Mouse (Mus musculus) brain, adult 2 months (tissue): ENCODE measurements at regions not wholly inside any gene's neighbourhood (a gene's known extent, or its start where the extent isn't known, plus 50 kb on each side); places are given as distances from the start of the nearest gene placed in this dataset.

ENCODE experiments used
- DNase-seq: peaks from one replicate; pipeline ENCODE4 v3.0.0; 2011; ENCODE audit warnings: low read depth, low spot score

DNA sequence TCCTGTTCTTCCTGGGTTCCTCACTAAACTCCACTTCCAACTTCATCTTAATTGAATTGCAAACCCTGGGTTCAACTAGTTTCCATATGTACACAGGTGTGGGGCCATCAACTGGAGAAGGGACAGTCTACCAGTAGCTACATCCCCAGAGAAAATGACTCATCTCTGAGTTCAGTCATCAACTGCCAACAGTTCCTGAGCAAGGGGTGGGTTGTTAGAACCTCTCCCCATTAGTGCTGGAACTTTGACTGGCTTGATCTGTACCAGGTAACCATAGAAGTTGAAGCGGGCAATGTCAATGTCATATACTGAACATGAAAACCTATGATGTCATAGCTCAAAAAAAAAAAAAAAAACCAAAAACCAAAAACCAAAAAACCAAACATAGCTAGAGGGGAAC lies 69.8 kb downstream of the Gm21750 start:
- DNase-seq = no peak

DNA sequence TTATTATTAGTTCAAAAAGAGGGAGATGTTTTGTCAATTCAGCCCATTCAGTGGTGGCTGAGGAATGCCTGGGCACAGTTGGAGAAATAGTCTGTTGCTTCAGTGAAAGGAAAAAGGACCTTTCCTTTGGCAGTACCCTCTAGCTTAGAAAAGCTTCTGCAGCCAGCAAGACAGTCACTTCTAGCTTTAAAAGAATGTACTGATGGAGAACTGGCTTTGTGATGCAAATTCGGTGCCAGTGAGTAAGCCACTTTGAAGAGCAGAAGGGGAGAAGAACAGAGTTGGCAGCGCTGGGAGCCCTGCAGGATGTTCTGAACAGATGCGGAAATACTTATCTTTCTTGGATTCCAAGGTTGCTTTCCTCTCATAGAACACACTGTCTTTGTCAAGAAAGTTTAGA lies 71.1 kb downstream of the Gm21750 start:
- DNase-seq = peak; percentile 86

DNA sequence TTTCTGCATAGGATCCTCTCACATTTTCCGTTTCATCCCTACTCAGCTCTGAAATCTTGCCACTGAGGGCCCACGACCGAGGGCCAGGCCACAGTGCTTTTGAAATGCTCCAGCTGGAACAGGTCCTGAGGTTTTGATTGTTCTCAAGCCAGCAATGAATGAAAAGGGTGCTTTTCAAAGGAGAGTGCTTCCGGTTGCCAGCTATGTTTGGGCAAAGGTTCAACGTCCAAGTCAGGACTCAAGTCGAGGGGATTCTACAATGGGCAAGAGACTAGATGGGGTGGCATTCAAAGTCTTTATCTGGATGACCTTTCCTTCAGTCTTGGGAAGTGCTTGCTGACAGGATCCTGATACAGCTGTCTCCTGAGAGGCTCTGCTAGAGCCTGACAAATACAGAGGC lies 89.8 kb downstream of the Gm21750 start:
- no peak for DNase-seq

DNA sequence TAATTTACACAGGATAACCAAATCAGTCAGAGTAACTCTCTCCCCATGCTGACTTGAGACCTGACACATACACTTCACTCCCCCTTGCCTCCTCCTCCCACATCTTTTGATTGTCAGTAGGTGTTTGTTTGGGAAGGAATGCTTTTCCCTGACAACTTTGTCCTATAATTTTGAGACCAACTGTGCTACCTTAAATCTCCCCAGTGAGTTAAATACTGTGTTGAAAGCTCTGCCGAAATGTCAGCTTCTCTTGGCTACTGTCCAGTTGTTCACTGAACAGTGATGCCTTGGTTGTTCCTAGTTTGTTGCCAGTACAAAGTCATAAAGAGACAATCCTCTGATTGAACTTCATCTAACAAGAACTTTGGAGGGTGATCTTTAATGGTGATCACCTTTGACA lies 99.0 kb downstream of the Gm21750 start:
- DNase-seq = peak; percentile 59

DNA sequence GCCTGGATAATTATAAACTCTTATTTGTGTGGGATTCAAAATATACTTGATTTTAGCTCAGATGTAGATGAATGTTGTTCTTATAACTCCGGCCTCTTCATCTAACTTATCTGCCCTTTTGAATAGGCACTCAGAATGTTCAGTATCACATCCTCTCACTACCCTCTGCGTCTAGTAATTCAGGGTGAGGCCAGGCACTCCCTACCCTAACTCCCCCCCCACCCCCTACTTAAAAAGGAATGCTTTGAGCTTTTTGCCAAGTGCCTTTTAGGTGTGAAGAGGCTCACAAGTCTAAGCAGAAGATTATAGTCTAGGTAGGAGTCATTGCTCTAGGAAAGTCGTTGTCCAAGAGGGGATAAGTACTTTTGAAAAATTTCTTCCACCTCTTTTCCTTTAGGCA lies 111.9 kb downstream of the Gm21750 start:
- no peak for DNase-seq

DNA sequence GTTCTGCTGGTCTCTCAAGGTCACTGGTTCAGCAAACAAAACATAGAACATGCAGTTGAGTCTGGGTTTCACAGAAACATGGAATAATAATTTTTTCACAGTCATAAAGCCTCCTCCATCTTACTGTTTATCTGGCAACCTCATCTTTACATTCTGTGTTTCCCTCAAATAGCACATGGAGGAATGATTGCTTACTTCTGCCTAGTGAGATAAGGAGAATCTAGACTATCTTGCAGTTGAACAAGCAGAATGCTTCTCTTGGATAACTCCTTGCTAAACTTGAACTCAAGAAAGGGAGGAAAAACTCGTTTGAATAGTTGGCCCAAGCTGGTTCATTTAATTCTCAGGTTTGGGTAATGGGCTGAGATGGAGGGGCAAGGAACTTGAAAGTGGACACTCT lies 112.8 kb downstream of the Gm21750 start:
- no peak for DNase-seq

DNA sequence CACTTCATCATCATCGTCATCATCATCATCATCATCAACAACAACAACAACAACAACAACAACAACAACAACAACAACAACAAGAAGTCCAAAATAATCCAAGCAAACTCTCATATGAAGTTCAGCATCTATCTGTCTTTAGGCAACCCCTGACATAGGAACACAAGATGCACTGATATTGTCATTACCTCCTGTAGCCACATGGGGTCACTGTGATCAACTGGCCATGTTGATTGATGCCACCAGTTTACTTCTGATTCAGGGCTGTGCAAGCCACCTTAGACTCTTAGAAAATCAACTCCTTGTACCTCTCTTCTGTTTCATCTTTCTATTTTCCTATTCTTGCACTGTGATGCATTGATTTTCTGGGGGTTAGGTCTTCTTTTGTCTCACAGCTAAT lies 115.0 kb downstream of the Gm21750 start:
- DNase-seq = peak; percentile 76

DNA sequence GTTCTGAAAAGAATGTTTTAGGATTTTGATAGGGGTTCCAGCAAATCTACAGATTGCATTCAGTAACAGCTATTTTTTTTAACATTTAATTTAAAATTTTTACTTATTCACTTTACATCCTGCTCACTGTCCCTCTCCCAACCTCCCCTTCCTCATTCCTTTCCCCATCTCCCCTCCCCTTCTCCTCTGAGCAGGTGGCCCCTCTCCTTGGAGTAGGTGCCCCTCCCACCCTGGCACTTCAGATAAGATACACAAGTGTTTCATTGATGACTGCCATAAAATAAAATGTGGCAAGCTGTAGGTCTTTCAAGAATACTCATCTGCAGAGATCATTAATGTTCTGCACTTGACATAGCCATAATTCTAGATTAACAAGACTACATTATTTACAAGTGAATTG lies 146.1 kb downstream of the Gm21750 start:
- DNase-seq = no peak

DNA sequence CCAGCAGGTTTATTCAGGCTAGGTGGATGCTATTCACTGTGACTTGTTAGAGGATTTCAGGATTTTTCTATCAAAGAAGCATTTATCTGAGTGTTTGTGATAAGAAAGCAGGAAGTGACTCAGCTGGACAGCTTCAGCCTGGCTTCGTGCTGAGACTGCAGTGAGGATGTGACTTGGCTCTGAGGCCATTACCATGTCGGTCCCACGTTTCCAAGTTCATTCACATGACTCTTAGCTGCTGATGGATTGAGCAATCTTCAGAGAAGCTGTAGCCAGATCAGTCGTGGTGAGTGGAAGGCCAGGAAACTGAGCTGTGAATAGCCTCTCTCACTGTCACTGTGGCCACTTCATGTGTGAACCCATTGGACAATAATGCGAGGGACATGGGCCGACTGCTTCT lies 177.9 kb downstream of the Gm21750 start:
- DNase-seq = peak; percentile 25

DNA sequence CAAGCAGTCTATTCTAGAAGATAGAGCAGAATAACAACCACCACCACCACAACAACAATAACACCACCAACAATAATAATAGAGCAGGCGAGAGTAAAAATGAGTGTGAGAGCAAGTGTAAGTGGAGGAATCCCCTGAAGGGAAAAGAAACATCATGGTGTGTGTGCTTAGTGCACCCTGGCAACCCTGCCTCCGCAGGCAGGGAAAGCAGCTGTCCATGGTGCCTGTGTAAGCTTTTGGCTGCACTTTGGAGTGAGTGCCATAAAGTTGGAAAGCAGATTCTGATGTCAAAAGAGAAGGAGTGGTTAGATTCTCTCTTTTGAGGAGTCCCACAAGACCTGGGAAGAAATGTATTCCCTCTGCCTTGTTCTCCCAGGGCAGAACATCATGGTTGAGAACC lies 200.8 kb downstream of the Gm21750 start:
- DNase-seq = no peak

DNA sequence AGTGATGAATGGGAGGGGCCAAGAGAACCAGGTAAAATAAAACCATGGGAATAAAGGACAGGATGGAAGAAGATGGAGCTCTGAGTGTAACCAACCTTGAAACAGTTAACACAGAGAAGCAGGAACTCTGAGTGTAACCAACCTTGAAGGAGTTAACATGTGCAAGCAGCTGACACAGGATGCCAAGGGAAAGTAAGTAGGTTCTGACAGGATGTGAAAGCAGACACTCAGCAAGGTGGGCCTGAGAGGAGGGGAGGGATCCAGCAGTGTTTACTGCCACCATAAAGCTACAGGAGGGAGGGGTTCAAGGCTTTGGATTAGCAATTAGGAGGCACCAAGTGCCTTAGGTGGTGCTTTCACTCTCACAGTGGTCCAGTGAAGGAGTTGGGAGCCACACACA lies 213.3 kb downstream of the Gm21750 start:
- DNase-seq = no peak

DNA sequence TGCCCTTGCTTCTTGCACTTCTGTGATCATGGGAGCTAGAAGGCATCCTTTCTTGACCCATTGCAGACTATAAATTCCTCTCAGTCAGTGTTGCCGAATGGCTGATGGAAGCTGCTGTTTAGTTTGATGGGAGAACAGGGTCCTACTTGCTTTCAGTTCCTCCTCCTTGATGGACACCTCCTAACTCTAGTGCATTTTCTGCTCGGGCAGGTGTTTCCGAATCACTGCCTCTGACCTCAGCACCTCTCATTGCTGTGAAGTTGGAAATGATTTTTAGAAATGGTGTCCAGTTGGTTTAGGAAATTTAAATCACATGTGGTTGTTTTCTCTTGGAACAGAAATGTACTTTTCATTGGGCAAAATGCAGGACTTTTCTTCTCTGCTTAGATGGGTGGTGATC lies 214.9 kb downstream of the Gm21750 start:
- no peak for DNase-seq

DNA sequence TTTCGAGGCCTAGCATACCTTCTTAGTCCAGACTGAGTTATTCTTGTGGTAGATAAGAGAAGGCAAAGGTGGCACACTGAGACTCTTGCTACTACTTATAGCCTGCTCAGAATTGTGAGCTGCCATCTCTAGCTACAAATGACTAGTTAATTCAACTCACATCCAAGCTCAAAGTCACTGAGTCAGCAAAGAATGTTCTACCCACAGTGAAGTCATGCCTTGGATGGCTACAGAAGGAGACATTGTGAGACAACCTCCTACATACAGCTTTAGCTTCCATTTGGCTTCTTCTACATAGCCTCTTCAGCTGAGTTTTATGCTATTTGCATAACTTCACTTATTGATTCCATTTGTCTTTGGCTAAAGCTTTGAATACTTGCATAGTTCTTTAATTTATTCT lies 217.2 kb downstream of the Gm21750 start:
- DNase-seq = peak; percentile 27

DNA sequence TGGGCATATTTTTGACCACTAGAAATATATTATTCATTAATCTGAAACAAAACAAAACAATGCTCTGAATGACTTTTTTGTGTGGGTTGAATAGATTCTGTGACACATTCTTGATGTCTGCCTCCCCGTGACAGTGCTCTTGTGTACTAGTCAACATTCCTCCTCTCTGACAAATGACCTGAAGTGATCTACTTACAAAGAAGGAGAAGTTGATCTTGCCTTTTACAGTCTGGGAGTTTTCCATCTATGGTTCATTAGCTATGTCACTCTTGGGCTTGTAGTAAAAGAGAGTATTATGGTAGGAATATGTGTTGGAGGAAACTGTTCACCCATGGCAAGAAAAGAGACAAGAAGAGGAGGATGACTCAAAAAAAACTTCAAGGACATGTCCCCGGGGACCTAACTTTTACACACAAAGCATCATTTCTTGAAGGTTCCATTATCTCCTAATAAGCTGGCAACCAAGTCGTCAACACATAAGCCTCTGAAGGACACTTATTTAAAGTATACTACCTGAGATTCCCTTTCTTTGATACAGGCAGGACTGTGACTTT lies 217.9 kb downstream of the Gm21750 start:
- DNase-seq = no peak

DNA sequence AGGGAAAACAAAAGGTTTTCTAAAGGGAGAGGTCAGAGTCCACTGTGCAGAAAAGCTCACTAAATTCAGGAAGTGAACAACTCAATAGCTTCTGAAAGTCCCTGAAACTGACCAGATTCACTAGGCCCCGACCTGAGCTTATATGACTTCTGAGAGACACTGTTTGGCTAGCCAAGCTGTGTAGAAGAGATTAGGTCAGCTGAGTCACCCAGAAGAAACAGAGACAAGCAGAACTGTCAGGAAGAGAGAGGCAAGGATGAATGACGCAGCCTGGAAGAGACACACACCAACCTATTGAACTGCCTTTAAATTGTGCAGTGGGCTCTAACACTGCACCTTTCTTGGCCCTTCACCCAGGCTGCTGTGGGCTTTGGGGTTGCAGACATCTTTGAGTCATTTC lies 230.4 kb downstream of the Gm21750 start:
- no peak for DNase-seq

DNA sequence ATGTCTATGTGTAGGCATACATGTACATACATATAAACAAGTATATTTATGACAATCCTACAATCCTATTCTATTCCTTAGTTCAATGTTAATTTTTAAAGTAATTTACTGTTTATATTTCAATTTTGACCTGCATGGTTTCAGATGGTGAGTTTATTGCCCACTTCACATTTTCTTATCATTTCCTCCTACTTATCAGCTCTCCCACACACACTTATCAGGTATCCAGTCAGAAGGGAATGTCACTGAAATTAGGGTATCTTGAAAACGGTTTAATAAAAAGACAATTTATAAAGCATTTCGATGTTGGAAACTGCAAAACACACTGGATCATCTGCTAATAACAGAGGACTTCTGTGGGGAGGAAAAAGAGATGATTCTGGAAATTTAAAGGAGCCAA lies 233.8 kb downstream of the Gm21750 start:
- no peak for DNase-seq

DNA sequence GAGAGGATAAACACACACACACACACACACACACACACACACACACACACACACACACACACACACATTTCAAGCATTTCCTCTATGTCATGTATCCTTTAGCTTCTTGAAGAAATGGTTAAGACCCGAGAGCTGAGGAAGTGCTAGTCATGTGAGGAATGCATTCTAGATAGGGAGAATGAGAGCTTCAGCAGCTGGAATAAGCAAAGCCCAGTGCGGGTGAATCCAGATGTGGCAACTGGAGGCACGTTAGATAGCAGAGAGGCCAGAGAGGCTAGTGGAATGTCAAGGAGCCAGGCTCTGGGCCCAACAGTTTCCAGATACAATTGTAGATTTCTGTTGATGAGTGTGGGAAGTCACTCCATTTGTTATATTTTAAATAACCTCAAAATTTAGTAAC lies 234.2 kb downstream of the Gm21750 start:
- no peak for DNase-seq

DNA sequence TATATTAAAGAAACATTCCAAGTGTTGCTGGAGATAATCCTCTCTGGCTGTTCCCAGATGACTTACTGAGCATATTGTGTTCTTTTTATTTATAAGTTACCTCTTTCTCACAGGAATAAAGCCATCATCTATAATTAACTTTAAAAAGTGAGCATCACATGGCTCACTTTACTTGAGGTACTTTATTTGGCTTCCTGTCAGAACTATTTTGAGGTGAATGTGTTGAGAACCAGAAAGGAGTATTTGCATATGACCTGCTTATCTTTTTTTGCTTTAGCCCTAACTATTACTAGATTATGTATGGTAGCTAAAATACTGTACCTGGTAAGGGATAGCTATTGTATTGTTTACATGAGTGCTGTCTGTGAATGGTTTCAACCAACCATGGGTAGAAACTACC lies 238.1 kb downstream of the Gm21750 start:
- DNase-seq = no peak

DNA sequence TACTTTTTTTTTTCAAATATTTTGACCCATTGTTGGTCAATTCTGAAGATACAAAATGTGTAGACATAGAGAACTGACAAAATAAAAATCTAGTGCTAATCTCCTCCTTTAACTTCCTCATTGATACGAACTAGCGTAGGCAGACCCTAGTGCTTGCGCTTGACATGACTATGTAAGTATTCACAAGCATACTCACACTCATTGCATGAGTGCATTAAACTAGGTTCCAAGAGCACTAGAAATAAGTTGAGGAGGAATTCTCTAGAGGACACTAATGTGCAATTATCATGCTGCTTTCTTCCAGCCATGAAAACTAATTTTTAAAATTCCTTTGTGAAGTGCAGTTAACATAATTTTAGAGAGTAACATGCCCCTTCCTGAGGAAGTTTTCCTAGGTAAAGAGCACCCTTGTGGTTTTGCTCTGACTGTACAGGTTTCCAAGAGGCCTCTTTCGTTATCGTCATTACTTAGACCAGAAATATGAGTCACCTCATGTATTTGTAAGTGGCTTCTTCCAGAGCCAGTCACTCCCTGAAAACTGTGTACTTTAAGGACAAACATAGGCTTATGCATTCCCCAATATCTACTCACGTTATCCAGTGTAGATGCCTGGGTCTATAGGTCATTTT lies 241.2 kb downstream of the Gm21750 start:
- no peak for DNase-seq

DNA sequence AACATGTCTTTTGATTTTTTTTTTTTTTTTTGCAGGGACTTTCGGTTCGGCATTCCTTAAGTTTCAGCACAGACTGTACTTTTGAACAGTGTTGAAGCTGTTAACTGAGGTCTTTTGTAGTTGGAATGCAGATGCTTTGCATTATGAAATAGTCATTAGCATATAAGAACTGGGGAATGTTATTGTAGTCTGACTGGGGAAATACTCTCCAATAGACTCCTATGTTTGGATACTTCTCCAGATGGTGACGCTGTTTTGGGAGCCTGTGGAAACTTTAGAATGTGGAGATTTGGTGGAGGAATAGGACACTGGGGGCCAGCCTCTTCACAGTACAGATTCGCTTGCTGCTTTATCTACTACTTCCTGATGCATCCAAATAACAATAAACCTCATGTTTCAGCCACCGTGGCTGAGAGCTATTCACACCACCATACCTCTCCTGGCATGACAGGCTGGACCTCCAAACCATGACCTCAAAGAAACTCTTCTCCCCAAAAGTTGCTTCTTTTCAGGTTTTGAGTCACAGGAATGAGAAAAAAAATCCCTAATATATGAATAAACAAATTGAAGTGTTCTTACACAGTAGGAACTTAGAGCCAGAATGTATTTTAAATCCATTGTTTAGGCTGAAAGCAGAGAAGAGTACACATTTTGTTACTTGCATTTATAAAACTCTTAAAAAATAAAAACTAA lies 252.9 kb downstream of the Gm21750 start:
- peak; percentile 52 for DNase-seq

DNA sequence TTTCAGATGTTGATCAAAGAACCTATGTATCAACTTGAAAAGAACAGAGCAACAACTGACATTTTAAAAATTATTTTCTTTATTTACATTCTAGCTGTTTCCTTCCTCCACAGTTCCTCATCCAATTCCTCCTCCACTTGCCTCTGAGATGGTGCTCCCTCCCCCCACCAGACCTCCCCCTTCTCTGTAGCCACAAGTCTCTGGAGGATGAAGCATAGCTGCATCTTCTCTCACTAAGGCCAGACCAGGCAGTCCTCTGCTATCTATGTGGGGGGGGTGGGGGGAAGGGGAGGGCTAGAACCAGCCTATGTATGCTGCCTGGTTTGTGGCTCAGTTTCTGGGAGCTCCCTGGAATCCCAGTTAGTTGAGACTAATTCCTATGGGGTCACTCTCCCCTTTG lies 255.0 kb downstream of the Gm21750 start:
- DNase-seq = no peak

DNA sequence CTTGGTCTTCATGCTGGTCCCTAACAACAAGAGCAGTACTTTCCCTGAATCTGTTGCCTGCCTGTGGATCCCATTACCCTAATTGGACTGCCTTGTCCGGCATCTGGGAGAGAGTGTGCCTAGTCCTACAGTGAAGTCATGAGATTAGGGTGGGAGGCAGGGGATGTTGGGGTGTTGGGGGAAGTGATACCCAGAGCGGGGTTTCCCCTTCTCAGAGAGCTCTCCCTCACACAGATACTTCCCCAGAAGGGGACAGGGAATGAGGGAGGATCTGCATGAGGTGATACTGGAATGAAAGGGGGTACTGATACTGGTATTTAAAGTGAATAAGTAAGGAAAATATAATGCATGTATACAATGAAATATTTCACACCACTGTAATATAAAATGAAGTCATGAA lies 270.1 kb downstream of the Gm21750 start:
- no peak for DNase-seq

DNA sequence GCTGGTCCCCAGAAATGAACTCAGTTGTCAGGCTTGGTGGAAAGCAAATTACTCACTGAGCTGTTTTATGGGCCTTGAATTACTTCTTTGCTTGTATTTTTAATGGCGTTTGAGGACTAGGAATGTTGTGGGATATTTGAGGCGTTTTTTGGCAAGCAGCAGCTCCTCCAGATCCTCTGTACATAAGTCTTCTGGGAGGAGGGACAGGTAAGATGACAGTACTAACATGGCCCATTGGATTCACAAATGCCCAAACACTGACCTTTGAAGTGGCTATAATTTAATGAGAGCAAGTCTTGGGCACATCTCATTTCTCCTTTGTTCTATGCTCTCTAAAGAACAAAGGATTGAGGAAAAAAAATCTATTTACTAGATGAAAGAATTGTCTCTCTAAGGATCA lies 286.3 kb downstream of the Gm21750 start:
- DNase-seq = no peak

DNA sequence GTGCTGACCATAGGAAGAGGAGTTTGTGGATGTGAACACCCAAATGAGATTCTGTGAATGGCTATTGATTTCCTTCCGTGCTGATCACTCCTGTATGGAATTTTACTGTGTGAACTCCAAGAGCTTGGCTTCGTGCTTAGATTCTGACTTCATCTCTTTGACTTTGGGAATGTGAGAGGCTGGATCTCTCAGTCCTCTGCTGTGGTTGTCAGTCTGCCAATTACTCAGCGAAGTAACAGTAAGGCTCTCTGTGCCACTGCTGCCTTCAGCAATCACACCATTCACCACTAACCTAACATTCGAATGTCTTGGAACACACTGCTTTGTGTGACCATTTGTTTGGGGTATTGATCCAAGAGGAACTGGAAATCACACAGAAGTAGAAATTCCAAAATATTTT lies 291.5 kb downstream of the Gm21750 start:
- peak; percentile 63 for DNase-seq
